Mouse (Mus musculus): ENCODE measurements around the gene Tet3.

Gene Tet3

GRCm38 (mm10) chr6:83440510-83441258, 18.2 kb downstream of the Tet3 start:
- DNase-seq (ENCODE audit: low spot score in 2 of 2) = peak; percentile 57 to 76

DNA sequence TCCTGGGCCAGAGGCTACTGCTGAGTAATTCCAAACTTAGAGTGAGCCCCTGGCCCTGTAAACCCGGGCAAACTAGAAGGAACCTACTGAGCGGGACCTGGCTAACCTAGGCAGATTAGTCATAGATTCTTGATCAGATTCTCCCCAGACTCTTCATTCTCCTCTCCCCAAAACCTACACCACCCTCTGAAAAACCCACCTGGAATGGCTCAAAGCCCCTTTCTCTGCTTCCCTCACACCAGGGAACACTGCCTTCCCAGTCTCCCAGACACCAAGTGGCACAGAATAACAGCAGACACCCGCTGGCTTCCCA, 18.7 kb downstream of the Tet3 start:
- DNase-seq (ENCODE audit: low spot score in 2 of 2) = no peak

- DNase-seq (ENCODE audit: low spot score in 2 of 2) = no peak
Measured at GRCm38 (mm10) chr6:83439781-83440180, 19.1 kb downstream of the Tet3 start.

GRCm38 (mm10) chr6:83439119-83439767, 19.6 kb downstream of the Tet3 start:
- DNase-seq (ENCODE audit: low spot score in 2 of 2) = no peak

DNA sequence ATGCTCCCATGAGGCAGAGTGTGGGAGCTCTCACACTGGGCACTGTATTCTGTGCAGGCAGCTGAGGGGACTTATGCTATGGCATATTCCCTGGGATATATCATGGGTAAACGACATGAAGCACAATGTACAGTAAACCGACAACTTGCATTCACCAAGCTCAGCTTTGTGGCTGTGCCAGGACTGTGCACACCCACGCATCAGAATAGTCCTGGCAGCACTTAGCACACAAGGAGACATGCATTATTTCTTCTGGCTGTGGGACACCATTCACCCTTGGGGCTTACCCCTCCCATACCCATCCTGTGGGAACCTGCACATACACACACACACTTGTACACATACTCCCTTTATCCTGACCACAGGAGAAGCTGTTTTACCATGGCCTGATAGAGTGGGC, 20.3 kb downstream of the Tet3 start:
- no peak for DNase-seq (ENCODE audit: low spot score in 2 of 2)

- DNase-seq (ENCODE audit: low spot score in 2 of 2) = no peak
Measured at GRCm38 (mm10) chr6:83437802-83438201, 21.1 kb downstream of the Tet3 start.

DNA sequence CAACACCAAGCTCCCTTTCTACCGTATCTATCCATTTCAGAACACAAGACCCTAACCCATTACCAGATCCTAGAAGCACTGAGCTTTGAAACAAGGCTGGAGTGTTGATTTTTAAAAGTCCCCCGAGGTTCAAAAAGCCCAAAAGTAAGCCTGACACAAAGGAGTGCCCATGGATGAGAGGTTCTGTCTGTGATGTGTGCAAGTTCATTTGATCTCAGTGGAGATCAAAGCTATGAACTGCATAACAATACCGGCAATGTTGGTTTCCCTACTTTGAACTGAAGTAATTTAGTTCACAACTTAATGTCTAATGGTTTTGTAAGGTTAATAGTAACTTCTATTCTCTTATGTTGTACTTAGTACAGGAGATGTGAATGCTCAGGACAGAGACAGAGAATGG, 21.7 kb downstream of the Tet3 start:
- DNase-seq (ENCODE audit: low spot score in 2 of 2) = no peak

- DNase-seq (ENCODE audit: low spot score in 2 of 2) = no peak
Measured at GRCm38 (mm10) chr6:83436547-83436946, 22.3 kb downstream of the Tet3 start.

GRCm38 (mm10) chr6:83435174-83435573, 23.7 kb downstream of the Tet3 start:
- DNase-seq (ENCODE audit: low spot score in 2 of 2) = no peak

DNA sequence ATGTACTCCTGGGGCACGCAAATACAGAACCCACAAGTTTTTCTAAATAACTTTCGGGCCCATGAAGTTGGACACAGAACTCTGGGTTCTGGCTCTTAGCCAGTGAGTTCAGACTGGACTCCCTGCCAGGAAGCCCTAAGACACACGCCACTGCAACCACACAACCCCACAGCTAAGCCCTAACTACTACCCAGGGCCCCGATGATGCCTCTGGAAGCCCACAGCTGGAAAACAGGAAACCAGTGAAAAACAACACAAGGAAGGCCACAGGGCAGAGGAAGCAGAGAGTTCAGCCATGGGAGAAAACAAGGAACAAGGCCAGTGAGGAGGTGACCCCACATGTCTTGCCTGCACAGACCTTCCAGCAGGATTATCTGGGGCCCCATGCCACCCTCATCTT, 25.3 kb downstream of the Tet3 start:
- no peak for DNase-seq (ENCODE audit: low spot score in 2 of 2)

GRCm38 (mm10) chr6:83432966-83433365, 25.9 kb downstream of the Tet3 start:
- no peak for DNase-seq (ENCODE audit: low spot score in 2 of 2)

DNA sequence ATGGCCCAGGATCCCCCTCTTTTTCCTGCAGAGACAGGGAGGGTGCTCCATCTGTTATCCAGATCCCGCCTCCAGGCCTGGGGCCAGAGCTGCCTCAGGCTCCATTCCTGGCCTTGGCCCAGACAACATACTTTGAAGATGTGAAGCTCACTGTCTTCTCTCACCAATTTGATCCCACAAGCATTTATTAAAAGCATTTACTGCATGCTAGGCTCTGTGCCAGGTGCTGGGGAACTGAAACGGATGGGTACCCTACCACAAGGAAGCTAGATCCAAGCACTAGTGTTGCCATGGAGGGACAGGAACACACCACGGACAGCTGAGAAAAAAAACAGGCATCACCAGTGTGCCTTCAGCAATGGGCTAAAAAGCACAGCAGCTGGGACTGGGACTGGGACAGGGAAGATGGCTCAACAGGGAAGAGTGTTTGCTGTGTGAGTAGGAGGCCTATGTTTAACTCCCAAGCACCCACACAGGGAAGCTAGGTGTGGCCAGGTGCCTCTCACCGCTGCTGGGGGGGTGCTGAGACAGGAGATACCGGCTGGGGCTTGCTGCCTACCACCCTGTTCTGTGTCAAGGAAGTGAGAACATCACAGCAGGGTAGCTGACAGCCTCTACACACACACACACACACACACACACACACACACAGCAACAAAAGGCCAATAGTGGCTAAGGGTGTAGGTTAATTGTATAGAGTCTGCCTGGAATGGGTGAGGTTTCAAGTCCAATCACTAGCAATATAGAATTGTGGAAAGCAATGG, 30.7 kb downstream of the Tet3 start:
- DNase-seq (ENCODE audit: low spot score in 2 of 2) = peak in 1 of 2 experiments; percentile 53

DNA sequence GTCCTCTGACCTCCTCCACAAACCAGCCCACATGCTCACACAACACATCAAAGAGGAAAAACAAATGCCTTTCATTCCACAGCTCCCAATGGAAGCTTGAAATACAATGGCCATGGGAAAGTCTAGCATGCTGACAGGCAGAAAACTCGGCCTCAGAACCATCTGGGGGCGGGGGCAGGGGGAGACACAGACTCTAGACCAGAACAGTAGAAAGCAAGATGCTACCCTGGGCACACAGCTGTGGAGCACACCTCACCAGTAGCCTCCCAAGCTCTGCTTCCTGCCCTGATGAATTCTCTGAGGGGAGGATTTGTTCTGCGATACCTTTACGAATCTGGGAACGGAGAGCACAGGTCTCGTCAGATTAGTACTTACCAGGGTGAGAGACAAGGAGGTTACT, 31.4 kb downstream of the Tet3 start:
- DNase-seq (ENCODE audit: low spot score in 2 of 2) = no peak

- no peak for DNase-seq (ENCODE audit: low spot score in 2 of 2)
Measured at GRCm38 (mm10) chr6:83426576-83426975, 32.3 kb downstream of the Tet3 start.

DNA sequence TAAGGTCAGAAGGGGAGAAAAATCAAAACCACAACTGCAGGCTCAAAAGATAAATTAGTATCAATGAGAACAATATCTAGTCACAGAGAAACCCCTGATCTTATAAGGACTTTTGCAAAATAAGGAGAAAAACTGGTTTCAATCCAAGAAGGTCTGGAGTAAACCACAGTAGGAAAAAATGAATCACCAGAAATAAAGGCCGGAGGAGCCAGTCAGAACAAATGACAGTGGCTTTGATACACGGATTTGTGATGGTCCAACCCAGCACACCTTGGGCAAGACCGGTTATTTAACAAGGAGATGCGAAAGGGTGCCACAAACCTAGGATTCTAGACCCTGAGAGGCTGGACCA, 34.9 kb downstream of the Tet3 start:
- no peak for DNase-seq (ENCODE audit: low spot score in 2 of 2)

- DNase-seq (ENCODE audit: low spot score in 2 of 2) = no peak
Measured at GRCm38 (mm10) chr6:83423400-83424052, 35.4 kb downstream of the Tet3 start.

DNA sequence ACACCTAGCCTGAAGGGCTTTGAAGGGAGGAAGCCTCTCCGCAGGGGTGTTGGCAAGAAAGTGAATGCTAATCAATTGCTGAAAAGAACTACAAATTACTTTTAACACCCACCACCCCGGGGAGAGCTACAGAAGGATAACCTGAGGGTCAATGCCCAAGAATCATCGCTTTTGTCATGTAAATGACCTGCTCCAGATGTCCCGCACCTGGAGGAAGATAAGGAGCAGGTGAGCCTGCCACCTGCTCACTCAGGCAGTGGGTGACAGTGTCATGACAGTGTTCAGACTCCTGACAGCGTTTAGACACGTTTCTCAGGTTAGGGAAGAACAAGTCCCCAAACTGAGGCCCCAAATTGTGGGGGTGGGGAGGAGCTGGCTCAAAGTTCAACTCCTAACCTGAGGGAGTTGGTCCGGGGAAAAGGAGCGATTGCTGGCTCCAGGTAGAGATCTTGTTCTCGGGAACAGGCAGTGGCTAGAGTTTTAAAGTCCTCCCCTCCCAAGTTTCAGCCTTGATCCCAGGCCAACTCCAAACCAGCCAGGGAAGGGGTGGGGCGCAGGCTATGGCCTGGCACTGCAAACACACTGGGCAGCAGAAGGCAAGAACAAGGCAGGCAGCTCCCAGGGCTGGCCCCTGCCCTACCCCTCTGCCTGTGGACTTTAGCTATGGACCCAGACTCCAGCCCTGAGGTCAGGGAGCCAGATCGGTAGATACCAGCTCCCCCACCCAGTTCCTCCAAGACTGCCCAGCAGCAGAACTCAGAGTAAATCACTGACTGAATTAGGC, 36.8 kb downstream of the Tet3 start:
- DNase-seq (ENCODE audit: low spot score in 2 of 2) = no peak

- no peak for DNase-seq (ENCODE audit: low spot score in 2 of 2)
Measured at GRCm38 (mm10) chr6:83419516-83419915, 39.4 kb downstream of the Tet3 start.

GRCm38 (mm10) chr6:83417531-83417930, 41.4 kb downstream of the Tet3 start:
- DNase-seq (ENCODE audit: low spot score in 2 of 2) = no peak

GRCm38 (mm10) chr6:83417104-83417502, 41.8 kb downstream of the Tet3 start:
- DNase-seq (ENCODE audit: low spot score in 2 of 2) = no peak

DNA sequence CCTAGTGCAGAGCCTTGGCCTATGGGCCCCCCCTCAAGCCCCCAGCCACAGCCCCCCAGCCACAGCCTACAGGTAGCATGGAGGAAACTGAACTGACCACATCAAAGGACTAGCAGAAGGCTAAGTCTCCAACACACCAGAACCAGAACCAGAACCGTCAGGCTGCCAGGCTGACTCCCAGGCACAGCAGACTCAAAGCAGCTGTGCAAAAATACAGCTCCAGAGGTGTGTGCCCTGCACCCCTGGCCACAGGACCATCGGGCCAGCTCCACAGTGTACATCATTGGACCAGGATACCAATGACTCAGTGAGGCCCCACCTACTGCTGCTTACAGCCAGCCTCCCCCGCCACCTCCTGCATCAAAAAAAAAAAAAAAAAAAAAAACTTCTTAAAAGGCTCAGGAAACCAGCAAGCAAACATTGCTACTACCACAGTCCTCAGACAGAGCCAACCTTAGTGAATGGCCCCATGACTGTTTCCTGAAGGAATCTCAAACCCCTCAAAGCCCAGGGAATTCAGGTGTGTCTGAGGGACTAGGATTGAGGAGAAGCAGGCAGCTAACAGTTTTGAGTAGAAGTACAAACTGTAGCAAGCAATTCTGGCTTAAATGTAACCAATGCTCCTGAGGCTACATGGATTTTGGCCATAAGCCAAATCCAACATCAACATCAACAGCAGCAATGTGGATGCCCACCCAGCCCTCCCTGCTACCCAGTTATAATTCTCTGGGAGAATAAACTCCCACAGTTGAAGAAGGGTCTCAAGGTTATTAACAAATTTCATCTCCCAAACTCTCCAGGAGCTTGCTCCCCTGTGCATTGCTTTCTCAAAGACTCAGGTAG, 42.4 kb downstream of the Tet3 start:
- DNase-seq (ENCODE audit: low spot score in 2 of 2) = no peak
